ENCODE assay signal across 10 mouse cellular contexts in genomic region chr4:103881641-103882040, GRCm38 (mm10).
A peak's percentile ranks its signal among the peaks of the same experiment; 100 is the strongest.
DNase-seq lines count a peak whose midpoint lies in the region; ATAC-seq and TF ChIP-seq lines count a peak whose summit lies in the region.
"Had no signal": no experiment of that assay in that cellular context is flagged by ENCODE, and none has a peak within 500 bp of the region (broad histone marks: within the 10 kb centered on the region; RNA-seq: fewer than 3 reads in every experiment).

No protein-coding gene starts in this region.

- no peak overlapping the region for H3K4me2 ChIP-seq in hindbrain, embryonic 16.5 days (ENCODE audit: low read length)
- no peak overlapping the region for H3K4me2 ChIP-seq in hindbrain, embryonic 12.5 days (replicated peaks)
- H3K4me2 ChIP-seq in forebrain, postnatal 0 days (ENCODE audit: low read depth): no peak overlapping the region

- no peaks in the 10 kb centered on the region for H3K36me3 ChIP-seq in hindbrain, embryonic 16.5 days (ENCODE audit: control insufficient read depth, insufficient read depth, low read length)
- H3K36me3 ChIP-seq in hindbrain, embryonic 12.5 days: no peaks in the 10 kb centered on the region
- H3K36me3 ChIP-seq in forebrain, postnatal 0 days (ENCODE audit: insufficient read depth): no peaks in the 10 kb centered on the region

- peak; percentile 91 for DNase-seq in forebrain, postnatal 0 days
- peak; percentile 32 for DNase-seq in left cerebral cortex, adult 11 months (ENCODE audit: low spot score)
- DNase-seq in right cerebral cortex, postnatal 4 days: peak; percentile 55
- DNase-seq in gastrocnemius, adult 2 months: no peak
- DNase-seq in urinary bladder, postnatal 25 days (ENCODE audit: low spot score): no peak
- DNase-seq: gastrocnemius, postnatal 14 days had no signal

- H3K9me3 ChIP-seq in hindbrain, embryonic 16.5 days (ENCODE audit: control insufficient read depth, low read length): no peaks in the 10 kb centered on the region
- no peaks in the 10 kb centered on the region for H3K9me3 ChIP-seq in hindbrain, embryonic 12.5 days (replicated peaks)
- H3K9me3 ChIP-seq in forebrain, postnatal 0 days (ENCODE audit: low read length): no peaks in the 10 kb centered on the region

- no peaks in the 10 kb centered on the region for H3K27me3 ChIP-seq in hindbrain, embryonic 16.5 days (replicated peaks; ENCODE audit: control insufficient read depth, insufficient read depth, low read length)
- H3K27me3 ChIP-seq in hindbrain, embryonic 12.5 days: no peaks in the 10 kb centered on the region
- H3K27me3 ChIP-seq in forebrain, postnatal 0 days (ENCODE audit: insufficient read depth, low read length): no peaks in the 10 kb centered on the region

- TF ChIP-seq CTCF in forebrain, postnatal 0 days (IDR thresholded peaks at IDR 0.05; ENCODE audit: low read depth): no peak
- TF ChIP-seq CTCF in gastrocnemius, adult 2 months (IDR thresholded peaks at IDR 0.05): no peak

- intact Hi-C loops in gastrocnemius, adult 2 months (cut with DNase I): loop anchor here (2.0 kb wide), 1 partner anchor 35 kb away; no protein-coding TSS in a partner anchor

- H3K9ac ChIP-seq in hindbrain, embryonic 16.5 days (ENCODE audit: low read depth, low read length): no peak overlapping the region
- no peak overlapping the region for H3K9ac ChIP-seq in hindbrain, embryonic 12.5 days
- H3K9ac ChIP-seq in forebrain, postnatal 0 days: no peak overlapping the region

- no peak overlapping the region for H3K4me3 ChIP-seq in hindbrain, embryonic 16.5 days (ENCODE audit: low read length)
- H3K4me3 ChIP-seq in hindbrain, embryonic 12.5 days: no peak overlapping the region
- no peak overlapping the region for H3K4me3 ChIP-seq in forebrain, postnatal 0 days (ENCODE audit: low read depth, low read length)
- H3K4me3 ChIP-seq in gastrocnemius, adult 2 months: no peak overlapping the region

- 46% methylated on average over 3 of the region's 3 CpGs for WGBS in hindbrain, embryonic 16.5 days
- WGBS in hindbrain, embryonic 12.5 days: 64% methylated on average over 3 of the region's 3 CpGs
- WGBS in forebrain, postnatal 0 days: 21% methylated on average over 3 of the region's 3 CpGs

- no peak overlapping the region for H3K27ac ChIP-seq in hindbrain, embryonic 16.5 days (ENCODE audit: low read depth, low read length)
- H3K27ac ChIP-seq in hindbrain, embryonic 12.5 days: no peak overlapping the region
- peak overlapping the region; percentile 85 for H3K27ac ChIP-seq in forebrain, postnatal 0 days (ENCODE audit: low read depth, low read length)
- H3K27ac ChIP-seq in gastrocnemius, adult 2 months: no peak overlapping the region

- peak; percentile 92 for ATAC-seq in hindbrain, embryonic 16.5 days
- ATAC-seq in hindbrain, embryonic 12.5 days (ENCODE audit: low FRiP score): no peak
- peak; percentile 94 for ATAC-seq in forebrain, postnatal 0 days
- ATAC-seq in granulocyte monocyte progenitor cell, adult 5-6 weeks (replicated peaks; ENCODE audit: poor library complexity, severe bottlenecking): no peak
- ATAC-seq: lung, postnatal 0 days had no signal

- no peaks in the 10 kb centered on the region; the same call in 1 of the 2 replicates for H3K4me1 ChIP-seq in hindbrain, embryonic 16.5 days (ENCODE audit: control insufficient read depth, insufficient read depth, low read depth, low read length)
- H3K4me1 ChIP-seq in hindbrain, embryonic 12.5 days: no peaks in the 10 kb centered on the region; the same call in 1 of the 2 replicates
- peaks cover 12% of the 10 kb centered on the region for H3K4me1 ChIP-seq in forebrain, postnatal 0 days (ENCODE audit: insufficient read depth)

Comparison
In these comparisons a context has a peak if more than half of its experiments do, and no peak if none do; other contexts are left out.
1. ATAC-seq: peak in hindbrain, embryonic 16.5 days (single experiment) and forebrain, postnatal 0 days (single experiment); none in hindbrain, embryonic 12.5 days (single experiment) and granulocyte monocyte progenitor cell, adult 5-6 weeks (single experiment).
2. DNase-seq: peak in forebrain, postnatal 0 days (single experiment), left cerebral cortex, adult 11 months (single experiment) and right cerebral cortex, postnatal 4 days (single experiment); none in gastrocnemius, adult 2 months (single experiment) and urinary bladder, postnatal 25 days (single experiment).